Mouse (Mus musculus) thymus, postnatal 4 days (tissue): Measurements from ENCODE around the gene Sdccag8.

Source experiments
- DNase-seq: peaks from one replicate; pipeline ENCODE4 v3.0.0; 2021

Gene Sdccag8

GRCm38 (mm10) chr1:177014921-177015439 lies 200.5 kb downstream of the Sdccag8 start:
- no peak for DNase-seq

GRCm38 (mm10) chr1:177015917-177016316 lies 201.5 kb downstream of the Sdccag8 start:
- no peak for DNase-seq

GRCm38 (mm10) chr1:177016729-177017128 lies 202.3 kb downstream of the Sdccag8 start:
- no peak for DNase-seq

DNA sequence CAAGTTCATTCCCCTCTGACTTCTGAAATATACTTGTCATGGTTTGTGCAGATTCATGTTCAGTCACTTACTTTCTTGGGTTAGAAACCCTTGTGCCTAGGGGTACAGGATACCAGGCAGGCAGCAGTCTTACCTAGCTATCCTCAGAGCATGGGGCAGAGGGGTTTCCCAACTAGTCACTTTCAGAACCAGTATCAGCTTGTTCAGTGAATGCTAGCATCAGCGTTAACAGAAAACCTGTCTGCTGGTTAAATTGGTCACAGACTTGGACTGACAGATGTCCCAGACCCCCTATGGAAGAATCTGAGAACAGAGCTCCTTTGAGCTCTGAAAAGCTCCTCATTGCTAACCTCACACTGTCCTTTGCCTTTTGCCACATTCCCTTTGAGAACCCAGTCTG lies 204.3 kb downstream of the Sdccag8 start:
- DNase-seq = no peak

DNA sequence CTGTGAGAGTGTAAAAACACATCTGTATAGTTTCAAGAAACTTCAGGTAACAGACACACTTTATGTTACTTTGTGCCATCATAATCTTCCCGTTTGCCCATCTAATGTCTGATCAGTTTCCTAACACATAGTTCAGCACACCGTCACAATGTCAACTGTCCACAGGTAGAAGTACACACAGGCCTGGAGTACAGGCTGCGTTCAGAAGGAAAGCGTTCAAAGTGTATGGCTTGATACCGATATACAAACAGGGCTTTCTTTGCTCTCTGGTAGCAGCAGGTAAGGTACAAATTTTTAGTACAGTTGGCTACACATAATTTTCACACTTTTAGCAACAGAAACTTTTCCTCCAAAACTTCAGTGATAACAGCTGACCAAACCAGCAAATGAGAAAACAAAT lies 205.2 kb downstream of the Sdccag8 start:
- DNase-seq = no peak

GRCm38 (mm10) chr1:177022751-177023150 lies 208.3 kb downstream of the Sdccag8 start:
- DNase-seq = no peak

GRCm38 (mm10) chr1:177027706-177028105 lies 213.2 kb downstream of the Sdccag8 start:
- DNase-seq = no peak

GRCm38 (mm10) chr1:177029032-177029431 lies 214.6 kb downstream of the Sdccag8 start:
- DNase-seq = no peak

- no peak for DNase-seq
Measured at GRCm38 (mm10) chr1:177030669-177031068, 216.2 kb downstream of the Sdccag8 start.

DNA sequence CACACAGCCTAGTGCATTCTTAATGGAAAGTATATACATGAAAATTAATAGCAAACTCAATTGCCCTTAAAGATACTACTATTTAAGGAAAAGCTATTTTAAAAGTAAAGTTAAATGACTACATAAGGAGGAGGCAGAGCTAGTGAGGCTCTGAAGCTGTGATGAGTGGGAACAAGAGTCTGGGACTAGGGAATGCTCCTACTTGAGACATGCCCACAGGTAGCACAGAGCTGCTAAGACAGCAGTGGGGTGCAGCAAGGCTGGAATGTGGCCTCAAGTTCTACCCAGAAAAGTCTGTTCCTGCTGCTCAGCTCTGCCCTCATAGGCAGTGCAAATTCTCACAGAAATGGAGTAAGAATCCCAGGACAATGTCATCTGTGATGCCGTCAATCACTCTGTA lies 216.7 kb downstream of the Sdccag8 start:
- DNase-seq = no peak

DNA sequence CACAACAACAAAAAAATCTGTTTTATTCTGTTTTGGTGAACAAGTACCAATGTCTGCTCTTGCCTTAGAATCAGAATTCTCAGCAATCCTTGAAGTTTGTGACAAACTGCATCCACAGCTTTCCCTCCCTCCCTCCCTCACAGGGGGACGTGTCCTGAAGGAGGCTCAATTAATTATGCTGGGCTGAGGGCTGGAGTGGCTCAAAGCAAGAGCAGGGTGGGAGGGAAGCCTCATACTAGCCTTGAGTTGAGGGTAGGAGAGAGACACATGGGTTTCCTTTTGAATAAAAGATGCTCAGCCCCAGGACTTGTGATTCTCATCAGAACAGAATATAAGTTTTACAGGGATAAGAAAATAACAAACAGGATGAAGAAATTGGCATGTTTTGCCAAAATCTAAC lies 217.8 kb downstream of the Sdccag8 start:
- no peak for DNase-seq

DNA sequence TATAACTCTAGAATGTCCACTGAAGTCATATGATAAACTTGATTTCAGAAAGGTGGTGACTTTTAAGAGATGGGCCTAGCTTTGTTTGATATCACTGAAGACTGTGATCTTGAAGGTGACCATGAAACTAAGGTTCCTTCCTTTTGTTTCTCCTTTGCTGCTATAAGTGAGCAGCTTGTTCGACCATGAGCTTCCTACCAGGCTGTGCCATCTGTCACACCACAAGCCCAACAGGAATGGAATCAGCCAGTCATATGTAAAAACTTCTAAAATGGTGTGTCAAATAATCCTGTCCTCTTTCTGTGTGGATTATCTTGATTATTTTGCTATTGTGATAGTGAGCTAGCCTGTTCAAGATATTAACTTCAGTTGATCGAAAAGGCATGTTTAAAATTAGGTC lies 221.0 kb downstream of the Sdccag8 start:
- DNase-seq = no peak

GRCm38 (mm10) chr1:177038383-177038782 lies 223.9 kb downstream of the Sdccag8 start:
- no peak for DNase-seq

GRCm38 (mm10) chr1:177039093-177039674 lies 224.7 kb downstream of the Sdccag8 start:
- no peak for DNase-seq

- no peak for DNase-seq
Measured at GRCm38 (mm10) chr1:177040058-177040457, 225.6 kb downstream of the Sdccag8 start.

GRCm38 (mm10) chr1:177045885-177046284 lies 231.4 kb downstream of the Sdccag8 start:
- no peak for DNase-seq

DNA sequence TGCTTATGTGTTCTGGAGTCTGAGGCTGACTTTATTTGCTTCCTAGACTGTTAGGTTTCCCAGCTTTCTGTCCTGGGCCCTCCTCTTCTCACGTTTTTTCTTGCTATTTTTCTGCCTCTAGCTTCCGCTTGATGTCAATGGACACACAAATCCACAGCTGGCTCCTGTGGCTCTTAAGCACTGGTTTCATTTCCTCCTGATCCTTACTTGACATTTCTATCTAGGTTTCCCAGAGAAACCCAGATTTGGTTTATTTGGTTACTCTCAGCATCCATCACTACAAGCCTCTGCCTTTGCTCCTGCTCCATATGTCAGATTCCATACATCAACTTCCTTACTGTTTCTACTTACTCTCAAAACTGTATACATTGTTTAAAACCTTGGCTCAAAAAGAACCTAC lies 232.5 kb downstream of the Sdccag8 start:
- DNase-seq = no peak

- no peak for DNase-seq
Measured at GRCm38 (mm10) chr1:177048773-177049172, 234.3 kb downstream of the Sdccag8 start.

GRCm38 (mm10) chr1:177051366-177051963 lies 237.0 kb downstream of the Sdccag8 start:
- DNase-seq = no peak

DNA sequence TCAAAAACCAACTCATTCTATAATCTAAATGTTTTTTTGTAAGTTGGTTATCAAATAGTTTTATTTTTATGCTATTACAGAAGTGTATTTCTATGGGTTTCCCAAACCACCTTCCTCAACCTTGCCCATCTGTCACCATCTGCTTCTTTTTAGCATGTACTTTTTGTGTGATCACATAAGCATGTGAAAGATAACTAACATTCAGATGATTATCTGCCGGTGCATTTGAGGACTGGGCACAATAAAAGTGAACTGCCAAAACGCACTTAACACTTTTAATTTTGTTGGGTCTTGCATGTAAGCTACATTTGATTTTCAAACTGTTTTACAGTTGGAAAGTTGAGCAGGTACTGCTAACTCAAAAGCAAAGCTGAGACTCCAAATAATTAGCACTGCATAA lies 240.4 kb downstream of the Sdccag8 start:
- no peak for DNase-seq

- DNase-seq = no peak
Measured at GRCm38 (mm10) chr1:177061761-177062160, 247.3 kb downstream of the Sdccag8 start.

GRCm38 (mm10) chr1:177065732-177066131 lies 251.3 kb downstream of the Sdccag8 start:
- no peak for DNase-seq

GRCm38 (mm10) chr1:177067123-177067646 lies 252.7 kb downstream of the Sdccag8 start:
- no peak for DNase-seq

GRCm38 (mm10) chr1:177069161-177069560 lies 254.7 kb downstream of the Sdccag8 start:
- no peak for DNase-seq
